In the genomic region with DNA sequence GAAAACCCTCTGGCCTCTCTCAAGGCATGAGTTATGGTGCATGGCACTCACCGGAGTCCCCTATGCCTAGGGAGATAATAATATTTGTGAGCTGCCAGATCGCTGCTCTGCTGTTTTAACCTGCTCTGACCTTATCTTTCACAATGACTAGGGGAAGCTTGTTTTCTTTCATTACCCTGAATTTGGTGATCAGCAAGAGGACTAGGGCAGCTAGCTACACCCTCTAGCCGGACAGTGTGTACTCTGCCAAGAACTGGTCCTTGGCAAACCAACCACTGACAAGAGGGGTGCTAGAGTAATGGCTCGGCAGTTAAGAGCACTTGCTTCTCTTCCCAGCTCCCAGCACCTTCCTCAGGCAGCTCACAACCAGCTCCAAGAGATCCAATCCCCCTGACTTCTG, we compare ENCODE assay signal across 34 mouse cellular contexts. TPM values are rescaled to one million over a fixed set of nuclear protein-coding genes. Genes with fewer than 3 reads are reported as not detected.
DNase-seq lines count a peak whose midpoint lies in the region; ATAC-seq and TF ChIP-seq lines count a peak whose summit lies in the region.
"Had no signal": no experiment of that assay in that cellular context is flagged by ENCODE, and none has a peak within 500 bp of the region (broad histone marks: within the 10 kb centered on the region; RNA-seq: fewer than 3 reads in every experiment).

No protein-coding gene starts in this region.

- H3K27ac ChIP-seq in liver, embryonic 12.5 days, result 0 out of 2 replicates have a peak overlapping the region, but pooled peaks have one; percentile 5
- H3K27ac ChIP-seq in MEL (ENCODE audit: control insufficient read depth, low read depth, low read length), result no peak overlapping the region
- H3K27ac ChIP-seq: embryonic facial prominence, embryonic 13.5 days; forebrain, embryonic 10.5 days; forebrain, embryonic 15.5 days; gastrocnemius, adult 2 months; hindbrain, embryonic 13.5 days; kidney, postnatal 0 days; limb, embryonic 10.5 days; limb, embryonic 15.5 days; midbrain, embryonic 13.5 days; neural tube, embryonic 13.5 days; stomach, embryonic 15.5 days had no signal

- peaks cover 21% of the 10 kb centered on the region for H3K27me3 ChIP-seq in liver, embryonic 12.5 days (replicated peaks)
- H3K27me3 ChIP-seq in MEL (ENCODE audit: control insufficient read depth in 1 of 2, insufficient read depth in 2 of 2, low read length in 2 of 2), result no peaks in the 10 kb centered on the region
- H3K27me3 ChIP-seq: stomach, embryonic 15.5 days had no signal

- no peak for ATAC-seq in liver, embryonic 12.5 days
- no peak for ATAC-seq in CD4-positive, CD25-positive, alpha-beta regulatory T cell, adult 4 months
- ATAC-seq: forebrain, embryonic 15.5 days; intestine, embryonic 16.5 days; midbrain, embryonic 13.5 days had no signal

- H3K36me3 ChIP-seq in liver, embryonic 12.5 days, result no peaks in the 10 kb centered on the region
- peaks cover 0 to 12% of the 10 kb centered on the region in 2 experiments; a peak in 2 of 4 replicates for H3K36me3 ChIP-seq in MEL (ENCODE audit: control insufficient read depth in 1 of 2, insufficient read depth in 2 of 2, low read length in 2 of 2)
- H3K36me3 ChIP-seq: embryonic facial prominence, embryonic 13.5 days; forebrain, embryonic 10.5 days; forebrain, embryonic 15.5 days; hindbrain, embryonic 13.5 days; limb, embryonic 10.5 days; limb, embryonic 15.5 days; midbrain, embryonic 13.5 days; neural tube, embryonic 13.5 days; stomach, embryonic 15.5 days had no signal

- no peak overlapping the region for H3K9ac ChIP-seq in liver, embryonic 12.5 days
- H3K9ac ChIP-seq in MEL (ENCODE audit: control insufficient read depth, low read depth, low read length, poor library complexity, severe bottlenecking), result no peak overlapping the region
- H3K9ac ChIP-seq: embryonic facial prominence, embryonic 13.5 days; forebrain, embryonic 15.5 days; hindbrain, embryonic 13.5 days; limb, embryonic 15.5 days; midbrain, embryonic 13.5 days; neural tube, embryonic 13.5 days; stomach, embryonic 15.5 days had no signal

- peaks cover 36% of the 10 kb centered on the region for H3K4me1 ChIP-seq in liver, embryonic 12.5 days
- peaks cover 6 to 11% of the 10 kb centered on the region in 2 experiments for H3K4me1 ChIP-seq in MEL (ENCODE audit: control insufficient read depth in 1 of 2, insufficient read depth in 2 of 2, low read length in 2 of 2)
- H3K4me1 ChIP-seq: stomach, embryonic 15.5 days had no signal

- 58% methylated on average over 4 of the region's 4 CpGs for WGBS in liver, embryonic 12.5 days (ENCODE audit: insufficient replicate concordance)

- no peak overlapping the region for H3K4me2 ChIP-seq in liver, embryonic 12.5 days
- H3K4me2 ChIP-seq: embryonic facial prominence, embryonic 13.5 days; forebrain, embryonic 15.5 days; hindbrain, embryonic 13.5 days; limb, embryonic 15.5 days; midbrain, embryonic 13.5 days; neural tube, embryonic 13.5 days; stomach, embryonic 15.5 days had no signal

- H3K4me3 ChIP-seq in liver, embryonic 12.5 days, result no peak overlapping the region
- no peak overlapping the region; a peak in 1 of 4 replicates for H3K4me3 ChIP-seq in MEL (ENCODE audit: control insufficient read depth in 1 of 2, insufficient read depth in 1 of 2, low read depth in 2 of 2, low read length in 2 of 2)
- H3K4me3 ChIP-seq: embryonic facial prominence, embryonic 13.5 days; forebrain, embryonic 10.5 days; forebrain, embryonic 15.5 days; gastrocnemius, adult 2 months; hindbrain, embryonic 13.5 days; limb, embryonic 10.5 days; limb, embryonic 15.5 days; megakaryocyte, embryonic 14.5 days; midbrain, embryonic 13.5 days; neural tube, embryonic 13.5 days; stomach, embryonic 15.5 days had no signal

- peak; percentile 39 for DNase-seq in adrenal gland, adult 8-10 months
- no peak for DNase-seq in adrenal gland, postnatal 4 days (ENCODE audit: low spot score in 2 of 2)
- DNase-seq in liver (no peak), MEL (ENCODE audit: low read depth, low spot score) (no peak)
- DNase-seq in adrenal gland, postnatal 36 days, result peak; percentile 47 to 60
- DNase-seq in spleen, postnatal 10 days (ENCODE audit: low spot score in 2 of 2), result no peak
- DNase-seq: cerebellum, adult 11 months; cerebellum, adult 9-11 months; gastrocnemius, adult 2 months; gastrocnemius, postnatal 36 days; heart, postnatal 4 days; kidney, adult 8-10 months; kidney, postnatal 4 days; layer of hippocampus, postnatal 36 days; lung, adult 2 months; lung, postnatal 4 days; retina, postnatal 1 day; right cerebral cortex, postnatal 14 days; thymus, adult 18-20 months; thymus, postnatal 25 days had no signal

- no peak for TF ChIP-seq RAD21 in MEL (IDR thresholded peaks at IDR 0.05; ENCODE audit: low read depth, low read length)

- no peak for TF ChIP-seq CTCF in MEL (IDR thresholded peaks at IDR 0.05 in 2 of 3, conservative IDR thresholded peaks at IDR 0.05 in 1 of 3; ENCODE audit: control insufficient read depth in 1 of 3, insufficient read depth in 1 of 3, low read depth in 2 of 3, low read length in 3 of 3, poor library complexity in 1 of 3, severe bottlenecking in 1 of 3)

- H3K79me2 ChIP-seq in MEL (ENCODE audit: control insufficient read depth, insufficient read depth, low read length, poor library complexity), result peaks cover 12% of the 10 kb centered on the region

- H3K9me3 ChIP-seq in liver, embryonic 12.5 days (replicated peaks), result no peaks in the 10 kb centered on the region
- no peaks in the 10 kb centered on the region for H3K9me3 ChIP-seq in MEL (replicated peaks; ENCODE audit: insufficient read depth, low read length)
- H3K9me3 ChIP-seq: embryonic facial prominence, embryonic 13.5 days; forebrain, embryonic 10.5 days; forebrain, embryonic 15.5 days; hindbrain, embryonic 13.5 days; limb, embryonic 10.5 days; limb, embryonic 15.5 days; megakaryocyte, embryonic 14.5 days; midbrain, embryonic 13.5 days; neural tube, embryonic 13.5 days; stomach, embryonic 15.5 days had no signal

- TF ChIP-seq POLR2A in MEL (IDR thresholded peaks at IDR 0.05; ENCODE audit: control insufficient read depth in 1 of 2, insufficient read depth in 1 of 2, low read depth in 1 of 2, low read length in 2 of 2, poor library complexity in 1 of 2), result no peak

- TF ChIP-seq EP300 in MEL (IDR thresholded peaks at IDR 0.05; ENCODE audit: low read depth in 1 of 2, low read length in 2 of 2), result no peak

TF ChIP-seq in MEL, 35 proteins besides CTCF, POLR2A, EP300 and RAD21:
- TF ChIP-seq RCOR1 (IDR thresholded peaks at IDR 0.05; ENCODE audit: low read depth, low read length) (no peak), SIN3A (IDR thresholded peaks at IDR 0.05; ENCODE audit: low read length) (0 out of 2 replicates have a peak, but pooled peaks have one; percentile 21), MAX (IDR thresholded peaks at IDR 0.05; ENCODE audit: low read length) (no peak), USF2 (IDR thresholded peaks at IDR 0.05; ENCODE audit: borderline replicate concordance in 1 of 2, insufficient read depth in 1 of 2, low read depth in 1 of 2, low read length in 2 of 2) (no peak), GATA1 (IDR thresholded peaks at IDR 0.05; ENCODE audit: low read depth, low read length) (0 out of 2 replicates have a peak, but pooled peaks have one; percentile 12), JUND (IDR thresholded peaks at IDR 0.05; ENCODE audit: low read depth, low read length) (no peak), TCF12 (IDR thresholded peaks at IDR 0.05; ENCODE audit: low read depth, low read length) (no peak), NELFE (IDR thresholded peaks at IDR 0.05; ENCODE audit: low read depth, low read length) (no peak), KAT2A (conservative IDR thresholded peaks at IDR 0.05; ENCODE audit: low read depth, low read length) (no peak), ELF1 (IDR thresholded peaks at IDR 0.05; ENCODE audit: low read depth, low read length) (no peak), ZMIZ1 (IDR thresholded peaks at IDR 0.05; ENCODE audit: low read depth, low read length) (no peak), TBP (IDR thresholded peaks at IDR 0.05; ENCODE audit: low read depth, low read length) (no peak), ZKSCAN1 (IDR thresholded peaks at IDR 0.05; ENCODE audit: low read depth, low read length) (no peak), UBTF (IDR thresholded peaks at IDR 0.05; ENCODE audit: borderline replicate concordance, insufficient read depth, low read depth, low read length) (no peak)

RNA-seq across cellular contexts. Expression of gene Gch1, which starts 1.4 kb away (rescaled TPM):
- total RNA-seq in adrenal gland, adult 8-10 months (2022), result 10 to 100 TPM; 54.1 to 98.5 (median 75.2) TPM
- total RNA-seq in adrenal gland, postnatal 4 days (2021), result 10 to 100 TPM; 42.3 to 43.9 TPM
- polyA plus RNA-seq in liver, embryonic 12.5 days (2016; fragmentation: Nextera tagmentation; extraction: Ambion mirVana), result 3.4 and 3.7 TPM in 2 replicates
- total RNA-seq in MEL (2012; rRNA removed), result 4.4 and 8.6 TPM in 2 replicates
- polyA plus RNA-seq in MEL (2012; ENCODE audit: insufficient read depth in 1 of 2, insufficient read length in 2 of 2, low read depth in 1 of 2, low replicate concordance in 2 of 2, missing spikeins in 1 of 2), result 1 to 10 TPM in 1 of 2 experiments, not detected in 1; 6.6 TPM
- 10 to 100 TPM; 75.6 to 78.0 TPM for total RNA-seq in adrenal gland, postnatal 36 days (2021)
- 1 to 10 TPM; 1.5 to 2.2 TPM for polyA plus RNA-seq in CD4-positive, CD25-positive, alpha-beta regulatory T cell, adult 4 months (2017; shearing (Covaris generic))

Comparison
In these comparisons a context has a peak if more than half of its experiments do, and no peak if none do; other contexts are left out.
1. DNase-seq: peak in adrenal gland, adult 8-10 months (single experiment) and adrenal gland, postnatal 36 days (2 of 2); none in adrenal gland, postnatal 4 days (0 of 2), liver (single experiment), MEL (single experiment) and spleen, postnatal 10 days (0 of 2).